Mouse (Mus musculus) ovary, postnatal 36 days (tissue): Measurements from ENCODE around the gene Dnah12.
"Not testable (repeated sequence)": the region's sequence is repeated elsewhere in the genome, so short reads cannot be mapped to it uniquely, and the experiment has no call there.

ENCODE experiments used
- DNase-seq: peaks from one replicate; pipeline ENCODE4 v3.0.0; 2022; ENCODE audit warnings: low spot score, mixed read lengths

Gene Dnah12

DNA sequence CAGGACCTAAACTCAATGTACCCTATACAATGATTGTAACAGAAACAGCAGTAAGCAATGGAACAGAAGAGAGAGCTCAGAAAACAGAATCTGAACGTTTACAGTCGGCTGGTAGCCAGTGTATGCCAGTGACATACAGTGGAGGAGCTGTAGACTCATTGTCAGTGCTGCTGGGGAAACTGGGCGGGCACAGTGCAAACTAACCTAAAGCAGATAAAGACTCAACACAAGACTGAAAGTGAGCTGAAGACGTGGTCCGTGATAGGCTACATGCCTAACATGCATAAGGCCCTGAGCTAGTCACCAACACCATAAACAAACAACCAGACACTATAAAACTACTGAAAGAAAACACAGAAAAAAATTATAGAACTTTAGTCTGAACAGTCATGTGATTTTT is 188.6 kb downstream of the Dnah12 start:
- DNase-seq: no peak

DNA sequence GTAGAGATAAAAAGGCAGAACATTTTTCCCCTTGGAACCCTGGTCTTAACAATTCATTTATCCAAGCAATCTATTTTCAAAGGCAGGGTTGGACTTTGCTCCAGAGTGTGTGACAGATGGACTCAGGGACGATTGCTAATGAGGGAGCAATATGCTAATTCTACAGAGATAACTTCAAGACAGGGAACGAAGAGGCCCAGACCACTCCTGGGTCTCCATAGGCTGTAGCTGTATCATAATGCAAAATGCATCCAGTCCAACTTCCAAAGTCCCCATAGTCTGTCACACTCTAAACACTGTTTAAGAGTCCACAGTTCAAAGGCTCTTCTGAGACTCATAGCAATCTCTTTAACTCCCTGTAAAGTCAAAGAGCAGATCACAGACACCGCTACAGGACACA is 194.2 kb downstream of the Dnah12 start:
- DNase-seq: no peak

DNA sequence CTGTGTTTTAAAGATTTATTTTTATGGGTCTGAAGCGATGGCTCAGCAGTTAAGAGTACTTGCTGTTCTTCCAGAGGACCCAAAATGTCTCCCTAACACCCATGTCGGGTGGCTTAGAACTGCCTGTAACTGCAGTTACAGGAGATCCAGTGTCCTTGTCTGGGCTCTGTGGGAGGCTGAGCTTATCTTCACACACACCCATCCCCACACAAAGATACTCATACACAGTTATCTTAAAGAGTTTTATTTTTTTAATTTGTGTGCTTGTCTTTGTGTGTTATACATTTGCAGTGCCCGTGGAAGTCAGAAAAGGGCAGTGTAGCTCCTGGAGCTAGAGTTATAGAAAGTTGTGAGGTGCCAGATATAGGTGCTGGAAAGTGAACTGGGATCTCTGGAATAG is 197.7 kb downstream of the Dnah12 start:
- no peak for DNase-seq

DNA sequence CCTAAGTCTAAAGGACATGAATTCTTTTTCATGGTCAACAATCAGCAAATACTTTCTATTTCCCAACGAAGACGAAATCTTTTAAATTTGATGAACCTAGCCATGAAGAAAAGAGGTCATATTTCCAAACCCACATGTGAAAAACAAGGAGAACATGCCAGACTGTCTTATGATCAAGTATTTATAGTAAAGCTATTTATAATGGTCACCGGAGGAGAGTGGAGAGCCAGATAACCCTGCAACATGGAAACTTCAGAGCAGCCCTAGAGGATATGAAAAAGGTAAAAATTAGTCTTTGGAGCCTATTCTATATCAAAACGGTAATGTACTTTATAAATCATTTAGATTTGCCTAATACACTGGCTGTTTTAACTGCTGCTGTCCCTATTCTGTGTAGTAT is 201.3 kb downstream of the Dnah12 start, which contains the start of gene Asb14:
Gene Asb14 (plus strand): TSS at position 166 of the 400 bp plus-strand sequence.
- DNase-seq: no peak

DNA sequence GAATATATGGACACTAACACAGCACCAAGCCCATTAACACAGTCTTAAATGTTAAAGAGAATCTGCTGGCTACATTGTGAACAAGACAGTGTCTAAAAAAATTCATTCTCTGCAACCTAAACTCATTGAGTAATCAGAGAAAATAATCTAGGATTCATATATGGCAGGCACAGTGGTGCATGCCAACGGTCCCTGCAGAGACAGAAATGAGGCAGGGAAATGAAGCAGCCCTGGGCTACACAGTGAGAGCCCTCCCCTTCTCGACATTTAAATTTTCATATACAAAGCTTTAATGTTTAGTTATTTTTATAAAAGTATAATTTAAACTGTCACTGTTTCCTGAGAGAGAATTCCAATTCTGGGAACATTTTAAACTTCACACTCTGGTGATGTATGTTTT is 206.4 kb downstream of the Dnah12 start:
- DNase-seq: no peak

DNA sequence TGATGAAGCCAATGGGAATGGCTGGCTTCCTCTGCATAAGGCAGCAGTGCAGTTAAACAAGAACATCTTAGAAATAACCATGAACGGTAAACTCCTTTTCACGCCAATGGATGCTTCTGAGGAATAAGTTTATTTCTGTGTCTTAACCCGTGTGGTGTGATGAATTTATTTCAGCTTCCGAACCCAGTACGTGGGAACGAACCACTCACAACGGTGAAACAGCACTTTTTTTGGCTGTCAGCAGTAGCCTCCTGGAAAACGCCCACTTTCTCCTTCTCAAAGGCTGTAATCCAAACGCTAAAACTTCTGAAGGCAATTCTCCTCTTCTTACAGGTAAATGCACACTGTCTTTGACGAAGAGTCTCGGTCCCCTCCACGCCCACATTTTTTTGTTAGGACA is 207.8 kb downstream of the Dnah12 start:
- no peak for DNase-seq

DNA sequence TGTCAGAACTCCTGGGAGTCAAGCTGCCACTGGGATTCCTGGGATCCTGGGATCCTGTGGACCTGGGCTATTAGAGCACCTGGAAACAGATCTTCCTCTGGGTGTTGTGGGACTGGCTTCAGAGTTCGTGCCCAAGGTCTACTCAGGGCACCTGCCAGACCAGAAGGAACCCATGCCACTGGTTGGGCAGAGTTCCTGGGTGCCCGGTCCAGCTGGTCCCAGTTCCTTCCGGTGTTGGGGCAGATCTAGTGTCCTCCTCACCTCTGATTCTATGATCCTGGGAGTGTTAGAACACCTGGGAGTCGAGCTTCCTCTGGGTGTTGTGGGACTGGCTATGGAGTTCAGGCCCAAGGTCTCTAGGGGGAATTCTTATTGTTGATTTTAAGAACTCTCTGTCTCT is 214.3 kb downstream of the Dnah12 start:
- DNase-seq: no peak

DNA sequence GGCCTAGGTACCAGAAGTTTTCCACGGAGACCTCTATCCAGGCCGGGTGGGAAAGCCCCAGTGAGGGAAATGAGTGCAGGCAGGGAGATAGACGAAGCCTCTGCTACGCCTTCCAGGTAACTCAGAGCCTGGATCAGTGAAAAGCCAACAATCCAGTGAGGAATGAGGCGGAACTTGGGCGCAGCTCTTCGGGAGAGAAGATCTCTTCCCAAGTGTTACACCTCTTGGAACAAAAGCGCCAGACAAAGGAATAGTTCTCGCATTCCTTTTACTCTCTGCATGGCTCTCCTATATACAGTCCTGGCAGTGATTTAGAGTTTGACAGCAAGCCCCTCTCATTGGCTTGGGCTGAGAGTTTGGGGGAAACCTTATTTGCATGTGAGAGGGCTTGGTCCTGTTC is 217.4 kb downstream of the Dnah12 start:
- not testable (repeated sequence) for DNase-seq

DNA sequence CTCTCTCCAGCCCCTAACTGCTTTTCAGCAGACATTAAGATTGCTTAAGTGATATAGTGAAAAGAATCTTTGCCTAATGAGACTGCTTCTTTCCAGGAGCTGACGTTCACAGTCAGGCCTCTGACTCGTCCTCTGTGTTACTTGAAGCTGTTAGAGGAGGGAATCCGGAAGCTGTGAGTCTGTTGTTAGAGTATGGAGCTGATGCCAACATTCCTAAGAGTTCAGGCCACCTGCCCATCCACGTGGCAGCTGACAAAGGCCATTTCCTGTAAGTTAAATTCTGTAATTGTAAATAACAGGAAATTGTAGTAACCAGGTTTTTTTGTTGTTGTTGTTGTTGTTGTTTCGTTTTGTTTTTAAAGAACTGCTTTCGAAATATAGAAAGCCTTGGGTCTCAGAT is 218.1 kb downstream of the Dnah12 start:
- DNase-seq: no peak

DNA sequence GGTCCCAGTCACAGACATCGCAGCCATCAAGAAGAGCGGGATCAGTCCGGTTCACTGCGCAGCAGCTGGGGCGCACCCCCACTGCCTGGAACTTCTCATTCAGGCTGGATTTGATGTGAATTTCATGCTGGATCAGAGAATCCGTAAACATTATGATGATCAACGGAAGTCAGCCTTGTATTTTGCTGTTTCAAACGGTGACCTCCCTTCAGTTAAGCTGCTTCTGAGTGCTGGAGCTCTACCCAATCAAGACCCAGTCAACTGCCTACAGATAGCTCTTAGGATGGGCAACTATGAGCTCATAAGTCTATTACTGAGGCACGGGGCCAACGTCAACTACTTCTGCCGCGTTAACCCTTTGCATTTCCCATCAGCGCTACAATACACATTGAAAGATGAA is 218.8 kb downstream of the Dnah12 start:
- no peak for DNase-seq

DNA sequence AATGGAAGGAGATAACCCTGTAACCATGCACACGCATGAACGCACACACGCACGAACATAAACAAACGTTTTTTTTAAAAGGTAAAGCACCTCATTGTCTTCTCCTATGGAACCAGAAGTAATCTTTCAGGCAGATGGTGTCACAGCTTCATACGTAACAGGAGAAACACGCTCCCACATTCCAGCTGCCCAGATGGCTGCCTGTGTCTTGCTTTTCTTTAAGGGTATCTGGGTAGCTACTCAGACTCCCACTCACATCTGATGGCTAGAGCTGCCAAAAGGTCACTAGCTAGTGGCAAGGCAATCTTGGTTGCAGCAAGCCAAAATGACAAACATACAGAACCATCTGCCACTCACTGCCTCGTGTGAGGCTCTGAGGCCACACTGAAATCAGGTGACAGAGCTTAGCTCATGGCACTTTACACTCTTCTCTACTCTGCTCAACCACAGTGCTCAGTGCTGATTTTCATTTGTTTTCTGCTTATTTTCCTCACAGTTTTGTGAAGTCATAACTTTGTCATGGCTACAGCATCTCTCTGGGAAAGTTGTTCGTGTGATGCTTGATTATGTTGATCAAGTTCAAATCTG is 220.7 kb downstream of the Dnah12 start:
- DNase-seq: no peak

DNA sequence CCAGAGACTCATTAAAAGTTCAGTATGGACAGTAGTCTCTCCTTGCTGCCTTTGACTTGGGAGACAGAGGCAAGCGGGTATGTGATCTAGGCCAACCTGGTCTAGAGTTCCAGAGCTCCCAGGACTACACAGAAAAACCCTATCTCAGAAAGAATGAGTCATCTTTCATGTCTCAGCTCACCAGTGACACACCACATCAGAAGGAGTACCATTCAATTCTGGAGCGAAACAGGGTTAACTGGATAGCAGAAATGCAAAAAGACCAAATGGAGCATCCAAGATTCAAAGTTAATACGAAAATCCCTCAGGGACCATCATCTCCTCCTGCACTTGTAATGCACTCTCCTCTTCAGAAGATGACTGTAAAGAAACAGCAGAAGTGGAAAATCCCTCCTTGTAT is 226.2 kb downstream of the Dnah12 start:
- DNase-seq: no peak

DNA sequence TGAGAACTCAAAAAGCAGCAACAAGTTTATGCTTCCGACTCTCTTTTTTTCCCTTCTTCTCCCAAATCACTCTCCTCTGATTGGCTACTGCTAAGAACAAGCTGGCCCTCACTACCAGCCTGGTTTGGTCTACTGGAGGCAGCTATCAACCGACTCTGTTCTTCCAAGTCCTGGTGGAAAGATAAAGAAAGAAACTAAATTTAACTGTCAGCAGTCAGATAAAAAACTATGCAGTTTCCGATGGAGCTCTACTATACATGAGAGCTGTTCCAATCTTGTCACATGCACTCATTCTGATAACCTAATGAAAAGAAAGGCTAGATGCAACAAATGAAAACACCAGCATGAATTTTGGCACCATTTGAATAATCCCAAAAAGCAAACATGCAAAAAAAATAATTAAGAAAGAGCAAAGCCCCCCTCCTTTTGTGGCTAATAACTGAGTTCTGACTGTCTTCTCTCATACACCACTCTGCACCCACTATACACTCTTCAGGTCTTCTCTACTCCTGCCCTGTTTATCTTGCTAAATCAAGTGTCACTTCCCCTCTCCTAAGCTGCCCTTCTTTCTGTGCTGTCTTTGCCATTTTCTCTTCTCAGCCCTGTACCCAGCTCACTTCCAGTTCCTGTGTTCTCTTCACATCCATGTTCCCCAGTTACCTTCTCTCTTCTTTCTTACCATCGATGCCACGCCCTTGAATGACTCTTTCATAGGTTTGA is 230.8 kb downstream of the Dnah12 start:
- DNase-seq: no peak

DNA sequence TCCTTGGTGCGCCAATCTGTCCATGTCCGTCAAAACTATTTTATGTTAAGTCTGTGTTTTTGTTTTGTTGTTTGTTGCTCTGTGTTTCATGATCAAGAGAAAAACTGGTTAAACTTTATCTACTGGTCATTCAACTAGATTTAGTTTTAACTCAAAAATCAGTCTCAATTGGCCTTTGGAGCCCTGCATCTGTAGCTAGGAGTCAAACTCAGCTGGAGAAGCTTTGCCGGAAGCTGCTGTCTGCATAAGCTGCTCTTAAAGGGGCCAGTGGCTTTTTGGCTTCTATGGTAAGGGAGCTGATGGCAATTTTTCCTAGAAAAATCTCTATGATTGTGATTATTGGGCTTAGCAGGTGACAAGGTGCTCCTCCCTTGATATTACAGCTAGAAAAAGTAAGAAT is 241.8 kb downstream of the Dnah12 start:
- no peak for DNase-seq

DNA sequence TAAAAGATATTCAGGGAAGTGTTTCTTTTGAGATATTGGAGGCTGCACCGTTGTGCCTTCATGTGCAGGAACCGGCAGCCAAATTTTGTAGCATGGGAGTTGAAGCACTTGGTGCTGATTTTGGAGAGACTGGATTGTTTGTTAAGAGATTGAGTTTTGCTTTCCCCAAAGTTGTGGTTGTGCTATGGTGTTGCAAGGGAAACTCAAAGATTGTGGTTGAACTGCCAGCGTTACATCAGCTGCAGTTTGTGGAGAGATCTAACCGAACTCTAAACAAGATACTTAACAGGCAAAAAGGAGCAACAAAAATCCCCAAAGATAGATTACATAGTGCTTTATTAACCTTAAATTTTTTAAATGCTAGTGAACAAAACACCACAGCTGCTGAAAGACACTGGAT is 242.5 kb downstream of the Dnah12 start:
- no peak for DNase-seq
